Mouse (Mus musculus) forebrain, embryonic 13.5 days (tissue): ENCODE data around the gene Ctbp1. TPM values are rescaled to one million over a fixed set of nuclear protein-coding genes. Genes with fewer than 3 reads are reported as not detected.

Source experiments
- ATAC-seq: fragments of 200-750 bp; cut with Nextera tagmentation; 2 replicates; pipeline ENCODE4 v1.8.0; 2017
- H3K27ac ChIP-seq: fragments of 300-500 bp; sonication (generic); 2 replicates; pipeline ENCODE4 v1.5.1; 2015; ENCODE audit warnings: inconsistent platforms, mild to moderate bottlenecking, moderate library complexity
- H3K27me3 ChIP-seq: fragments of 300-500 bp; sonication (generic); 2 replicates; pipeline ENCODE4 v1.6.1; 2015; ENCODE audit warnings: mild to moderate bottlenecking, inconsistent platforms
- H3K36me3 ChIP-seq: fragments of 300-500 bp; sonication (generic); 2 replicates; pipeline ENCODE4 v1.6.1; 2015; ENCODE audit warnings: mild to moderate bottlenecking, inconsistent platforms; ENCODE audit not compliant: poor library complexity, severe bottlenecking
- H3K4me1 ChIP-seq: fragments of 300-500 bp; sonication (generic); 2 replicates; pipeline ENCODE4 v1.6.1; 2015; ENCODE audit warnings: inconsistent platforms
- H3K4me2 ChIP-seq: fragments of 300-500 bp; sonication (generic); 2 replicates; pipeline ENCODE4 v1.6.1; 2015; ENCODE audit warnings: inconsistent platforms, mild to moderate bottlenecking, moderate library complexity
- H3K4me3 ChIP-seq: fragments of 300-500 bp; sonication (generic); 2 replicates; pipeline ENCODE4 v1.5.1; 2015; ENCODE audit warnings: mild to moderate bottlenecking, inconsistent platforms
- H3K9ac ChIP-seq: fragments of 300-500 bp; sonication (generic); 2 replicates; pipeline ENCODE4 v1.6.1; 2015; ENCODE audit warnings: mild to moderate bottlenecking, inconsistent platforms
- H3K9me3 ChIP-seq: fragments of 300-500 bp; sonication (generic); replicated peaks from 2 replicates; pipeline ENCODE4 v1.6.1; 2016; ENCODE audit warnings: inconsistent platforms
- WGBS: fragments of 180-500 bp; shearing (Covaris S2); methylation state at CpG from one replicate; pipeline ENCODE4 v1.1.7; 2015; 5-methylcytosine and 5-hydroxymethylcytosine counted together
- polyA plus RNA-seq: library from polyadenylated mRNA; unstranded; fragments of >200 nt; fragmentation: Nextera tagmentation; extraction: Ambion mirVana; gene quantifications from 2 replicates; pipeline ENCODE4 v1.2.1, GENCODE M21; 2015

Ctbp1 gene
- polyA plus RNA-seq, 1 experiment from 2014 or later, result 488 TPM

GRCm38 (mm10) chr5:33274085-33274952, 475 bp downstream of the Ctbp1 start:
- Histone ChIP-seq H3K27ac (peak overlapping the region; percentile 97), H3K9me3 (no peaks in the 10 kb centered on the region), H3K4me1 (peaks cover 41% of the 10 kb centered on the region), H3K9ac (peak overlapping the region; percentile 94), H3K36me3 (peaks cover 16% of the 10 kb centered on the region), H3K4me2 (peak overlapping the region; percentile 88), H3K27me3 (no peaks in the 10 kb centered on the region), H3K4me3 (peak overlapping the region; percentile 77)
- peak; percentile 72 for ATAC-seq
- under 1% methylated on average over 61 of the region's 97 CpGs for WGBS

- peak; percentile 5; the same call in 1 of the 2 replicates for ATAC-seq
- H3K36me3 ChIP-seq, result peaks cover 22% of the 10 kb centered on the region
- H3K4me1 ChIP-seq, result peaks cover 41% of the 10 kb centered on the region
- peak overlapping the region; percentile 94 for H3K9ac ChIP-seq
- H3K4me3 ChIP-seq, result peak overlapping the region; percentile 77
- no peaks in the 10 kb centered on the region for H3K27me3 ChIP-seq
- H3K4me2 ChIP-seq, result peak overlapping the region; percentile 88
- peak overlapping the region; percentile 97 for H3K27ac ChIP-seq
- 12% methylated on average over 6 of the region's 6 CpGs for WGBS
- no peaks in the 10 kb centered on the region for H3K9me3 ChIP-seq
These were observed 1.1 kb downstream of the Ctbp1 start for GRCm38 (mm10) chr5:33273777-33274084.

- Histone ChIP-seq H3K4me3 (peak overlapping the region; percentile 77), H3K27me3 (no peaks in the 10 kb centered on the region), H3K4me2 (peak overlapping the region; percentile 88), H3K4me1 (peaks cover 41% of the 10 kb centered on the region), H3K9me3 (no peaks in the 10 kb centered on the region), H3K9ac (peak overlapping the region; percentile 94), H3K27ac (peak overlapping the region; percentile 97), H3K36me3 (peaks cover 29% of the 10 kb centered on the region)
- ATAC-seq, result no peak; the same call in 1 of the 2 replicates
- WGBS, result 81% methylated on average over 7 of the region's 7 CpGs
These were observed 1.7 kb downstream of the Ctbp1 start for GRCm38 (mm10) chr5:33272845-33273776.

GRCm38 (mm10) chr5:33272146-33272545, 2.6 kb downstream of the Ctbp1 start:
- H3K36me3 ChIP-seq, result peaks cover 38% of the 10 kb centered on the region
- no peak overlapping the region for H3K4me3 ChIP-seq
- H3K4me1 ChIP-seq, result peaks cover 41% of the 10 kb centered on the region
- no peaks in the 10 kb centered on the region for H3K9me3 ChIP-seq
- 77% methylated on average over 7 of the region's 7 CpGs for WGBS
- ATAC-seq, result no peak
- H3K27ac ChIP-seq, result no peak overlapping the region
- H3K27me3 ChIP-seq, result no peaks in the 10 kb centered on the region
- H3K4me2 ChIP-seq, result peak overlapping the region; percentile 88; the same call in 1 of the 2 replicates
- 0 out of 2 replicates have a peak overlapping the region, but pooled peaks have one; percentile 94 for H3K9ac ChIP-seq

- WGBS, result 15% methylated on average over 5 of the region's 5 CpGs
- H3K4me1 ChIP-seq, result peaks cover 38% of the 10 kb centered on the region
- H3K9me3 ChIP-seq, result no peaks in the 10 kb centered on the region
- no peak overlapping the region for H3K4me3 ChIP-seq
- ATAC-seq, result no peak
- no peak overlapping the region for H3K4me2 ChIP-seq
- H3K27ac ChIP-seq, result peak overlapping the region; percentile 8; the same call in 1 of the 2 replicates
- peak overlapping the region; percentile 17; the same call in 1 of the 2 replicates for H3K9ac ChIP-seq
- no peaks in the 10 kb centered on the region for H3K27me3 ChIP-seq
- peaks cover 54% of the 10 kb centered on the region for H3K36me3 ChIP-seq
These were observed 4.2 kb downstream of the Ctbp1 start for GRCm38 (mm10) chr5:33270568-33270967.

- H3K9me3 ChIP-seq, result no peaks in the 10 kb centered on the region
- no peak overlapping the region for H3K4me2 ChIP-seq
- no peak overlapping the region for H3K9ac ChIP-seq
- H3K27ac ChIP-seq, result no peak overlapping the region
- no peak overlapping the region for H3K4me3 ChIP-seq
- no peak for ATAC-seq
- peaks cover 100% of the 10 kb centered on the region for H3K36me3 ChIP-seq
- no peaks in the 10 kb centered on the region for H3K4me1 ChIP-seq
- H3K27me3 ChIP-seq, result no peaks in the 10 kb centered on the region
- 89% methylated on average over 5 of the region's 5 CpGs for WGBS
These were observed 20.4 kb downstream of the Ctbp1 start for GRCm38 (mm10) chr5:33254416-33254815.

GRCm38 (mm10) chr5:33248186-33248585, 26.6 kb downstream of the Ctbp1 start:
- no peak overlapping the region for H3K4me2 ChIP-seq
- H3K9ac ChIP-seq, result no peak overlapping the region
- ATAC-seq, result no peak
- H3K36me3 ChIP-seq, result peaks cover 91% of the 10 kb centered on the region
- no peaks in the 10 kb centered on the region for H3K4me1 ChIP-seq
- no peak overlapping the region for H3K27ac ChIP-seq
- no peaks in the 10 kb centered on the region for H3K27me3 ChIP-seq
- 87% methylated on average over 12 of the region's 12 CpGs for WGBS
- H3K9me3 ChIP-seq, result no peaks in the 10 kb centered on the region
- no peak overlapping the region for H3K4me3 ChIP-seq

GRCm38 (mm10) chr5:33247387-33247786, 27.4 kb downstream of the Ctbp1 start:
- no peak for ATAC-seq
- Histone ChIP-seq H3K27me3 (no peaks in the 10 kb centered on the region), H3K4me3 (no peak overlapping the region), H3K9me3 (no peaks in the 10 kb centered on the region), H3K9ac (no peak overlapping the region), H3K36me3 (peaks cover 91% of the 10 kb centered on the region), H3K4me1 (no peaks in the 10 kb centered on the region), H3K4me2 (no peak overlapping the region), H3K27ac (no peak overlapping the region)
- WGBS, result 93% methylated on average over 2 of the region's 2 CpGs

GRCm38 (mm10) chr5:33245701-33246100, 29.1 kb downstream of the Ctbp1 start:
- WGBS, result 87% methylated on average over 3 of the region's 3 CpGs
- Histone ChIP-seq H3K27ac (no peak overlapping the region), H3K9ac (no peak overlapping the region), H3K27me3 (no peaks in the 10 kb centered on the region), H3K4me3 (no peak overlapping the region), H3K9me3 (no peaks in the 10 kb centered on the region), H3K4me1 (no peaks in the 10 kb centered on the region), H3K36me3 (peaks cover 86% of the 10 kb centered on the region), H3K4me2 (no peak overlapping the region)
- 0 out of 2 replicates have a peak, but pooled peaks have one; percentile 44 for ATAC-seq

- no peaks in the 10 kb centered on the region for H3K4me1 ChIP-seq
- peaks cover 74% of the 10 kb centered on the region for H3K36me3 ChIP-seq
- 88% methylated on average over 5 of the region's 5 CpGs for WGBS
These were observed 30.3 kb downstream of the Ctbp1 start for GRCm38 (mm10) chr5:33244377-33244920.

GRCm38 (mm10) chr5:33239934-33240333, 34.9 kb downstream of the Ctbp1 start:
- WGBS, result 49% methylated on average over 3 of the region's 3 CpGs
- no peak overlapping the region for H3K4me2 ChIP-seq
- 0 out of 2 replicates have a peak overlapping the region, but pooled peaks have one; percentile 31 for H3K27ac ChIP-seq
- H3K9ac ChIP-seq, result no peak overlapping the region
- ATAC-seq, result no peak
- H3K4me1 ChIP-seq, result no peaks in the 10 kb centered on the region
- no peaks in the 10 kb centered on the region for H3K27me3 ChIP-seq
- no peak overlapping the region for H3K4me3 ChIP-seq
- no peaks in the 10 kb centered on the region for H3K9me3 ChIP-seq
- peaks cover 33% of the 10 kb centered on the region for H3K36me3 ChIP-seq

More at GRCm38 (mm10) chr5:33244377-33244920, 30.3 kb downstream of the Ctbp1 start:
- no peak overlapping the region for H3K27ac ChIP-seq
- no peak for ATAC-seq
- H3K4me2 ChIP-seq, result no peak overlapping the region
- H3K4me3 ChIP-seq, result no peak overlapping the region
- H3K9ac ChIP-seq, result no peak overlapping the region
- no peaks in the 10 kb centered on the region for H3K9me3 ChIP-seq
- no peaks in the 10 kb centered on the region for H3K27me3 ChIP-seq
